Mouse (Mus musculus): ENCODE data around the gene Shf. TPM values are rescaled to one million over a fixed set of nuclear protein-coding genes. Genes with fewer than 3 reads are reported as not detected.

Gene Shf
- 20.1 and 29.7 TPM in 2 replicates for polyA plus RNA-seq (2012; rRNA removed)

GRCm38 (mm10) chr2:122368995-122369739, at the start of gene Shf:
Gene Shf, minus strand, starts transcription at chr2:122369162.

GRCm38 (mm10) chr2:122315372-122315771, 53.6 kb downstream of the Shf start, which contains the start of gene Duox1:
Gene Duox1, plus strand, starts transcription at chr2:122315672.

GRCm38 (mm10) chr2:122313536-122313935, 55.4 kb downstream of the Shf start, which contains the start of gene Duoxa1:
Gene Duoxa1, minus strand, starts transcription at chr2:122313730.

Other genes with a start within 250 kb of the Shf start
- 548 and 557 TPM in 2 replicates for gene B2m, start 221.5 kb downstream of the Shf start, polyA plus RNA-seq (2012; rRNA removed)
- not detected in 2 replicates for gene Trim69, start 208.5 kb downstream of the Shf start, polyA plus RNA-seq (2012; rRNA removed)
- gene Patl2, start 183.0 kb downstream of the Shf start, polyA plus RNA-seq (2012; rRNA removed), result not detected in 2 replicates
- not detected in 2 replicates for gene Terb2, start 182.9 kb downstream of the Shf start, polyA plus RNA-seq (2012; rRNA removed)
- gene Sord, start 134.4 kb downstream of the Shf start, polyA plus RNA-seq (2012; rRNA removed), result 28.9 and 32.5 TPM in 2 replicates
- 43.6 and 75.1 TPM in 2 replicates for gene Duox2, start 70.7 kb downstream of the Shf start, polyA plus RNA-seq (2012; rRNA removed)
- gene Duoxa2, start 70.3 kb downstream of the Shf start, polyA plus RNA-seq (2012; rRNA removed), result 31.3 and 70.7 TPM in 2 replicates
- 0.57 TPM in 1 of 2 replicates, not detected in the other for gene Duoxa1, start 55.4 kb downstream of the Shf start, polyA plus RNA-seq (2012; rRNA removed)
- gene Duox1, start 53.5 kb downstream of the Shf start, polyA plus RNA-seq (2012; rRNA removed), result 0.12 and 0.20 TPM in 2 replicates
- 0.84 and 1.3 TPM in 2 replicates for gene Slc28a2, start 57.3 kb upstream of the Shf start, polyA plus RNA-seq (2012; rRNA removed)
- 0.06 TPM in 1 of 2 replicates, not detected in the other for gene Gm14085, start 115.8 kb upstream of the Shf start, polyA plus RNA-seq (2012; rRNA removed)
- 9.4 and 12.1 TPM in 2 replicates for gene Gatm, start 242.1 kb upstream of the Shf start, polyA plus RNA-seq (2012; rRNA removed)